Mouse (Mus musculus) kidney, adult 18-20 months (tissue): ENCODE measurements at regions not wholly inside any gene's neighbourhood (a gene's known extent, or its start where the extent isn't known, plus 50 kb on each side); places are given as distances from the start of the nearest gene placed in this dataset.

Source experiments
- DNase-seq: peaks from one replicate; pipeline ENCODE4 v3.0.0; 2021

DNA sequence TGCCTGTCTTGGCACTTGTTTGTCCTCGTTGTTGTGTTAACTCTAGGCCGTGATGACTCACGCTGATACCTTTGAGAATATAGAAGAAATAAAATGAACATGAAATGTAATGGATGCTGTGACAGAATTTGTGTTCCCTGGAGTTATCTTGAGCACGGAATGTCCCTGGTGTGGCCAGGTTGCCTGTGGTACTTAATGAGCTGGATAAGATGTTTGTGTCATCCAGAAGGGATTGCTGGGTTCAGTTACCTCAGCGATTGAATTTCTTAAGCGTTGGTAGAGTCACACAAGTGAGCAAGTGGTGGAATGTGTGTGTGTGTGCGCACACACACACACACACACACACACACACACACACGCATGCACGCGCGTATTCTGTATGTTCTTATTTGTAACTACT is 274.0 kb upstream of the Nr2f2 start:
- DNase-seq, result no peak

DNA sequence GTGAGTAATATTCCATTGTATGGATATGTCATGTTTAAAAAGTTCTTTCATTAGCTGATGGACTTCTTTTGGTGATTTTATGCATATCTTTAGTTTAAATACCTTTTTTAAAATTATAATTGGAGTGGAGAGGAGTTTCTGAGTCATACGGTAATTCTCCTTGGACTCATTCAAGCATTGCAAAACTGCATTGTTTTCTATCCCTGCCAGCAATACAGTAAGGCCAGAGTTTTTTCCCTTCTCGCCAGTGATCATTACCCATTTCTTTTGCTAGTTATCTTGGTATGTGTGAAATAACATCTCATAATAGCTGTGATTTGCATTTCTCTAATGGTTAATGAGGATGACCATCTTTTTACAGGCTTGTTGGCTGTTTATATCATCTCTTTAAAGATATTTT is 271.6 kb upstream of the Nr2f2 start:
- DNase-seq, result no peak

DNA sequence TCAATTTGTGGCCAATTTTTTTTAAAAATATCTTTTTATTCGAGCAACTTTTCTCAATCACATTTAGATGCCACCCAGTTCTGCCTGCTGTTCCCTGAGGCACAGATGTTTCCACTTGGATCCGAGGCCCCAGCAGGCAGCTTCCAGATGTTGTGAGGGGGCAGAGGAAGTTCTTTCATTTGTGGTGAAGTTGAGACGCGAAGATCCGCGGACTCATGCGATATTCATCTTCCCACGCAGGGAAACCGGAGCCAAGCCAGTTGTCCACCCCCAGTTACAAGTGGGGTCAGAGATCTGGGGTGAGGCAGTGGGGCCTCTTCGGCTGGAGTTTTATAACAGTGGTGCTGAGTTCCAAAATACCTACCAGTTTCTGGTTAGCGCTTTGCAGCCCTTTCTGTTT is 267.5 kb upstream of the Nr2f2 start:
- DNase-seq, result peak; percentile 13

DNA sequence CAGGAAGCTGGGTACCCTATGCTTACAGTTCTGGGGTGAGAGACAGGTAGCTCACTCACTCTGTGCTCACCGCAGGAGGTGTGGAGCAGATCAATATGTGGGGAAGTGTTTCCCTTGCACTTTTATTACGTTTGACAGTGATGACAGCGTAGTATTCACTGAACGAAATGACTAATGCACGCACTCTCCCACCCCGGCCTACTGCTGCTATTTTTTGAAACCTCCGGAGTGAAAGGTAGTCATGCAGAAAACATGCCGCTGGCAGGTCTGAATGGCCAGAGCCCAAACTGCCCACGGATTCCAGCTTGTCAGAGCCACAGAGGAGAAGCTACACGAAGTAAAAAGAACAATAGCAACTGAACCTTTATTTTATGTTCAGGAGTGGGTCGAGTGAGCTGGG is 267.0 kb upstream of the Nr2f2 start:
- DNase-seq, result peak; percentile 66

DNA sequence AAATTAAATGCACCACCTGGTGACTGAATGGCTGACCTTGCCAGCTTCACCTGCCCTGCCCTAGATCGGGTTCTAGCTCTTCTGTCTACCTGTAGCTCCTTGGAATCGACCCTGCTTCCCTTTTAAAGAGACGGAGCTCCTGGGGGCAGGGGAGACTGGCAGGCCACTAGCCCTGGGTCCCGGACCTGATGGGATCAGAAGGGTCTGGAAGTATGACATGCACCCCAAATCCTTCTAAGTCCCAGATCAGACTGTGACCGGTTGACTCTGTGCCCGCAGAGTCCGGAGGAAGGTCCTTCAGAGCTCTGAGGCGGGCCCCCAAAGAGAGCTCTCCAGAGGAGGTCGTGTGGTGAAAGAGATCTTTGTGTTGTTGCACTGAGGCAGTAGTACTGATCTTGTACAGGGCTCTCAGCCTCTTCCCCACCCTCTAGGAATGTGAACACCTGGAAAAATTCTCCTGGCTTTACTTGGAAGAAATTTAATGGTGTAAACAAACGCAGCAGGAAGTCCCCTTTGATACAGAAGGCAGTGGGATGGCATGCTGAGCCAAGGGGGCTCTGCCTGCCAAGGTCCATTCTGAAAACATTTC is 259.2 kb upstream of the Nr2f2 start:
- no peak for DNase-seq

DNA sequence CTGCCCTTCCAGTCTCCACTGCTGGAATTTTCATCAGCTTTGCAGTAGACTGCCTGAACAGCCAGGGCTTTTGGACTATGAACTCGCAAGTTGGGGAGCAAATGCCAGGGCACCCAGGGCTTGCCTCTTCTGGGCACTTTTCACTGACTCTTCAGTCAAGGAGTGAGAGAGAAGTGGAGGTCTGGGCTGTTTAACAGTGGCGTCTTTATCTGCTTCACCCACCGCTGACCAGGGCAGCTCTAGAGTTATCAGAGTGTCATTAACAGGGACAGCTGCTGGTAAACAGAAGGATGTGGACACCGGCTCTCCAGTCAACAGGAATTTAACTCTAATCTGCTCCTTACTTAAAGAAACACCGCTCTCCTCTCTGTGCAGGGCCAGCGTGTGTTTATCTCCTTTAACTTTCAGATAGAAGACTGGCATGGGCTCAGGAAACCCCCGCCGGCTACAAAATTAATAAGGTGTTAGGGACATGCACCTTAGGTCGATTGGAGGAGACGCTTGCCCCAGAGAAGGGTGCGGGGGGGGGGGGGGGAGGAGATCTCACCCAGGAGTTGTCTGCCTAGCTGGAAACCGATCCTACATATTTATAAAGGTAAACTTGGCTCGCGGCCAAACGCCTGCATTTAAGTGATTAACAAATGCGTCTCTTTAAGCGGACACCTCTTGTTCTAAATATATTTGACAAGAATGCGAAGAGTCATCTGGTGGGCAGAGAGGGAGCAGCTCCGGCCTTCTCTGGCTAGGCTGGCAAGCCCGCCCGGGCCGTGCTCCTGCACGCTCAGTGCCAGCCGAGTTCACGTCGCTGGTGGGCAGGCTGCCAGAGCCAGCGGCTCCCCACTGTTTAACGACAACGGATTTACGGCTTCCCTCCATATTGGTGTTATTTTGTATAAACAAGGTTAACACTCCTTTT is 258.4 kb upstream of the Nr2f2 start:
- peak; percentile 82 for DNase-seq

DNA sequence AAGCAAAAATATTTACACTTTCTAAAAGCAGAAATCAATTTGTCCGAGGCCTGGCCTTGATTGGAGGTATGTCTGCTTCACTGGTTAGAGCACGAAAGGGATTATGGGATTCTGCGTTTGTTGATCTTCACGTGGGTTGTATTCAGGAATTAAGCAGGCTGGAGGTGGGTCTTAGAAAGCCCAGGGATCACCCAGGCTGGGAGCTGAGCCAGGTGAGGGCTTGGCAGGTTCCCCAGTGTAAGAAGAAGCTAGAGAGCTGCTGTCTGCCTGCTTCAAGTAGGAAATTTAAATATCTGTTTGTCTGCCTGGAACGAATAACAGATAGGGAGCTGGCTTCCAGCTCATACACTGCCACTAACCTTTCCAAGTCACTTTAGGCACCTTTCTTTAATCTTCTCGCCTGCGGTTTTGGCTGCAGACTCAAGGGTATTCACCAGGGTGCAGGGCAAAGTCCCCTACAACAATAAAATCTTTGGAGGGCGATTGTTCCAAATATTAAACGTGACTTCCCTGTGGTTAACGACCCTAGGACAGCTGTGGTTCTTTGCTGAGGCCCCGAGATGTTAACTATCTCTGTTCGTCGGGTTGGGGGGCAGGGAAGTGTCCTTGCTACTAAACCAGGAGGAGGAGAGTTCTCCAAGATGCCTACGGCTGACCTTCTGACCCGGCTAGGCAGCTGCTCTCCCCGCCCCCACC is 257.6 kb upstream of the Nr2f2 start:
- peak; percentile 85 for DNase-seq

DNA sequence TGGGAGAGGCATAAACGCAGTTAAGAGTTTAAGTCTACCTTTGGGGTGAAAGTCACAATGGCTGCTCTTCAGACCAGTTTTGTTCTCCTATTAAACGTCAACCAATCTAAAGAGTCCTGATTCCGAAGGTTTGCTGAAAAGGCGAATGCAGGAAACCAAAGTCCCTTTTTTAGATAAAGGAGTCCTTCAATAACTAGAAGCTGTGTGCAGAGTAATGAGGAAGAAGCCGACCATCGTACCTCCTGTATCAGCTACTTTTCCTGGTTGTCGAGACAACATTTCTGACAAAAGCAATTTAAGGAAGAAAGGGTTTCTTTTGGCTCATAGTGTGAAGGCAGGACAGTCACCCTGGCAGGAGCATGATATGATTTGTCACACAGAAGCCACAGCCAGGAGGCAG is 252.9 kb upstream of the Nr2f2 start:
- no peak for DNase-seq

DNA sequence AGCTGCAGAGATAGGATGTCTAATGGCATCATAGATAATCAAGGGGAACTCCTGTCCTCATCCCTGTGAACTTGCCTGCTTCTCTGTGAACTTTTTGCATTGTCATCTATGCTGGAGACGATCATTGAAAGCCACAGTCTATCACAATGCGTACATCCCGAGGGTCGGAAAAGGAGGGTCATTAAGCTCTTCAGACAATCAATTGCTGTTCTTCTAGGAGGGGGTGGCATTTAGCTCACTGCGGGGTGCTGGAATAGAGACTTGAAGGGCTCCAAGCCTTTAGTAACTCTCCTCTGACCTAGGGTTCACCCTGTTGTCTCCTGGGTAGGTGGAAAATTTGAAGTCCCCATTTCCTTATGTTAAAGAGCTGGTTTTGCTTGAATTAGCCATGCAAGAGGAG is 251.7 kb upstream of the Nr2f2 start:
- DNase-seq, result no peak

DNA sequence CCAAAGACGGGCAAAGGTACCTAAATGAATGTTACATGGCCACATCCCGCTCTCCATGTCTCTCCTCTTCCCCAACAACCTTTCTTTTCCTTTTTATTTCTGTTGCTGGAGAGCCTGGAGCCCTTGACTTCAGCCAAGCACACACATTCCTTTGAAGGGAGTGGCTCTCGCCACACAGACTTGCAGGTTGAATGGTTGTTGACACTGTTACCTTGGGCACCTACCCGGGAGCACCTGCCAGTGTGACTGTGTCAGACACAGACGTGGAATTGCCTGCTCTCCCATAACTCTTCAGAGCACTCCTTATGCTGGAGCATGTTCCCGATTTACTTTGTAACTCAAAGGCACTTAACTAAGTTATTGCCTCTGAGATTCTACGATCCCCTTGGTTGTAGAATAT is 240.0 kb upstream of the Nr2f2 start:
- DNase-seq, result no peak

DNA sequence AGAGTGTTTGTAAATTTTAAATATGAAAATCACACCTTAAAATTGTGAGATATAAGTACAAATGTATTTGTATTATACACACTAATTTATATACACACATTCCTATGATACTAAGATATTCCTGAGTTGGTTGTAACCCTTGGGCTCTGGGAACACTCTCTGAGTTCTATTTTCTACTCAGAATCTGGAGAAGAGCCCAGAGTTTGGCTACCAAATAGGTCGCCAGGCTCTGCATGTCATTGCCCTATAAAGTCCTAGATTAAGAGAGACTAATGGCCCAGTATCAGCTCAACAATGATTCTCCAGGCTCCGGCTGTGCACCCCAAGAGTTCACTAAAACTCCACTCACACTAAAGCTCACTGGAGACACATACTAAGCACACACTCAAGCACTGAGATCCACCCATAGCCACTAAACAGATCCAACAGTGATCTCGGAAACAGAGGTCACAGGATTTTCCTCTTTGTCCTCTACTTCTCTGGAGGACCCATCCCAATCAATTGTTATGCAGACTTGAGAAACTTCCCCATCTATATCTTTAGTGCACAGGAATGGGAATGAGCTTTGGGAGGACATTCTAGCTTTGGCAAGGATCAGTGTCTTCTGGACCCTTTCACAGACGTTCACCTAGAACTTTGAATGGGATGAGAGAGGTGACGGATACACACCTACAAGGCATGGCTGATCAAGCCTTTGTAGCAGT is 238.1 kb upstream of the Nr2f2 start:
- no peak for DNase-seq

DNA sequence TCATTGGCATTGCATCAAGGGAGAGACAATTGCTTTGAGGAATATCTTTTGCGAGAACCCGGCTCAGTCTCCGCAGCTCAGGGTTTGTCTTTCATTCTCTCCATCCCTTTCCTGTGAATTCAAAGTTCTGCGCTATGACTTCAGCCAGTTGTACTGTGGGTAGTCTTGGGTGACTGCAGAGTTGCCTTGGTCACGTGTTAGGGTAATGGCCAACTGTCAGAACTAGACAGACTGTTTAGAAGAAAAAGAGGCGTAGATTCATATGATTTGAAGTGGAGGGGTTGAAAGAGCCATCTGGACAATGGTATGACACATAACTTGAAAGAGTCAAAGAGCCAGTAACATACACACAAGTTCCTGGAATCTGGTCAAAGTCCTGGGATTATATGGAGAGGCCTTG is 226.5 kb upstream of the Nr2f2 start:
- DNase-seq, result no peak

DNA sequence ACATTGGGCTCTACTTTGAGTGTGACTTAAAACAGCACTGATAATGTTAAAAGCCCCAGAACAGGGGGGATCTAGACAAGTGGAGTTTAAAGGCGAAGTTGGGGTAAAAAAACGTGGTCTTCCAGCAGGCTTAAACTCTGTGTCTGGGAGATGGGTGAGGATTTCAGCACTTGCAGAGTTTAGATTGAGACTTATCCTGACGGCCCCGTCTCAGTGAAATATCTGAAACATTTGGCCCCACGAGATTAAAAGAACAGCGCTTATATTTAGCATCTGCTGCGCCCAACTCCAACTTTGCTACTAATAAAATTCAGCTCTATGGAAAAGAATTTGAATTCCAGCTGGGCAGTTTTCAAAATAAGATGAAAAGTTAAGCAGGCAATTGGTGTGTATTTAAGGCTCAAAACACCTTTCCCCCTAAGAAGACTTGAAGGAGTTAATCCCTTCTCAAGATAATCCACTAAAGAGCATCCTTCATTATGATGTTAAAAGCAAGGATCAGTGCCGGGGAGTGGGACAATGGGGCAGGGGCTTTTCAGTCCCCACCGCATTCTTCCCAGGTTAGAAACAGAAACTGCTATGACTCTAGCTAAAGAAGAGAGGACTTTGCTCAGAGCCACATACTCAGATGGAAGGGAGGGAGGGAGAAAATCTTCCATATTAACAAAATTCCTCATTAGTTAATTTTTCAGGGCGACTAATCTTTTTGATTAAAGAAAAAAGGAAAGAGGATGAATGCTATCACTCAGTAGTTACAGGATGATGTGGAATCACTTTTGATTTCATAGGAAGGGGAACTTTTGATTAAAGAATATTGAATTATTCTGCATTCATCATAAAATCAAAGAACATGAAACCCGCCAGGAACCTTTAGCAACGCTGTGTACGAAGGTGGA is 225.1 kb upstream of the Nr2f2 start:
- no peak for DNase-seq

DNA sequence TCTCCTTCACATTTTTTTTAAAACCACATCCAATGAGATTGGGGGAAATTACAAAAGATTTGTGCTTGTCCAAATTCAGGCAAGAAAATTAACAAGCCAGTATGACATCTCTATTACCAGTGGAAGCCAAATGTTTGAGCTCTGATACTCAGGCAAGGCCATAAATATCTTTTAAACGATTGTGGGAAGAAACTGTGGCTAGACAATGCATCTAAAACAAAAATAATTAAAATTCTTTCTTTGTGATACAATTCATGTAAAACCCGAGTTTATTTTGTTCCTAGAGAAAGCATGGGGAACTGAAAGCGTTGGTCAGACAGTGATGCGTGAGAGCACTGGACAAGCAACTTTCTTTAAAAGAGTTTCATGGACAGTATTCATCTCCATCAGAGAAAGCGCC is 223.2 kb upstream of the Nr2f2 start:
- no peak for DNase-seq

DNA sequence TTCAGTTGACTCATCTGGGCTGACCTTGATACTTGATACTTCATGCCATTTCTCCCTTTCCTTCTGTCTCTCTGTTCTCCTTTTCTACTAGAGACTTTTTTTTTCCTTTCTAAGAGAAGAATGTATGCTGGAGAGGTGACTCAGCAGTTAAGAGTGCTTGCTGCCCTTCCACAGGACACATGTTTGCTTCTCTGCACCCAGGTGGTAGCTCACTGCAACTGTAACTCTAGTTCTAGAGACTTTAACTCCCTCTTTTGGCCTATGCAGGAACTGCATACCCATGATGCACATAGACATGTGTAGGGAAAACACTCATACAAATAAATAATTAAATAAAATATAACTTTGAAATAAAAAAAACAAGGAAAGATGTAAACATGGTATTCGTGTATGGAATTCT is 221.5 kb upstream of the Nr2f2 start:
- no peak for DNase-seq

DNA sequence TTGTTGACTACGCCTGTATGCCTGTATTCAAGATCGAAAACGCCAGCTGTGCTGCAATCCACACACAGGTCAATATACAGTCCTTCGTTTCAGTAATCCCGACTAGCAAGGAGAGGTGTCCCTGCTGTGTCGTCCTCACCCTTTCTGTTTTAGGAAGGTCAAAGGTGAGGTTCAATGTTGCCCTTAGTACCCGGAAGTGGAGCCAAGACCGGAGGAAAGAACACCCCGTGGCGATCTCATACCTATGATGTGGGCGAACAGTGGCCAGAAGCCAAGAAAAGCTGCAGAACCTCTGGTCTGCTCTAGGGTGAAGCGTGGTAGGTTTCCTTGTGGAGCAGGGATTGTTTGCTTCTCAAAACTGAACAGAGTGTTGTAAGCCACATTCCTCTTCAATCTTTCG is 217.9 kb upstream of the Nr2f2 start:
- DNase-seq, result no peak

DNA sequence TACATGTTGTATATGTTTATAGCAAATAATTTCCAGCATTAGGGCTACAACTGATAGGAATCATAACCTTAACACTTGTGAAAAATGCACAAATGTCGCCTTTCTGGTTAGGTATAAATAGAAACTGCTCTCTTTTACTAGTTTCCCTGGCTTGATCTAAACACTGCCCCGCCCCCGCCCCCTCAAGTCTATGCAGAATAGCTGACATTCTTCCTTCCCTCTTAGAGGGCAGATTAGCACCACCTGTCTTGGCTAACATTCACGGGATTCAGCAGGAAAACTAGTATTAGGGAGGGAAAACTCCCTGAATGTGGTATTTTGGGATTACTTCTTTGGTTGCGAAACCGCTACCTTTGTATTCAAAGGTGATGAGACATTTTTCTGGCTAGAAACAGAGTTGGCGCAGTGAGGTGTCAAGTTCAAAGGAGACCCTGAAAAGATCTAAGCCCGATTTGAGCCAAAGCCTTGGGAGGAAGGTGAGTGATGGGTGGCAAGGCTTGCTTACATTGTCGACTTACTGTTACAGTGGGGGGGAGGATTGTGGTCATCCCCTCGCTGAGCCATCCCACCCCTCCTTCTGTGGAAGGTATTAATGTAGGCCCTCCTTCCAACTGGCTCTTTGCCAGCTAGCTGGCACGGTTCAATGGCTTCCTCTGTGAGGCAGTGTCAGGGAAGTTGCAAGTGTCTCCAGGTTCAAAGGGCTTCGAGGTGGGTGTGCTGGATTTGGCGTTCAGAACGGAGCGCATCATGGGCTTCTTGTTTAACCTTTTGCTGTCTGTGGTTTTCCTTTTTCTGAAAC is 209.8 kb upstream of the Nr2f2 start:
- DNase-seq, result peak; percentile 77

DNA sequence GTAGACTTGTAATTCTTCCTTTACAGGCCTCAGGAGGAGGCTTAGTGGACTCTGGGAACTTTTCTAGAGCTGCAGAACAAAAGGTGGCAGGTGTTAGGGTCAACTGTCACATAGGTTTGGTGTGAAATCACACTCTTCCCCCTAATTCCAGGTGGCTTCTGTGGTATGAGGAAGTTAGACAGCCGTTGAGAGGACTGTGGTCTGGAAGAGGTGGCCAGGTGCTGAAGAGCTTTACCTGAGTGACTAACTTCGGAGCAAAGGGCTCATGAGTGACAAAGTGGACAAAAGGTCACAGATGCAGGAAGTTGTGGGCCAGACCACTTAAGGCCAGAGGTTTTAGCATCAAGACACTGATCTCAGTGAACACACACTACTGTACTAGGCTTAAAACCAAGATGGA is 209.1 kb upstream of the Nr2f2 start:
- DNase-seq, result no peak

DNA sequence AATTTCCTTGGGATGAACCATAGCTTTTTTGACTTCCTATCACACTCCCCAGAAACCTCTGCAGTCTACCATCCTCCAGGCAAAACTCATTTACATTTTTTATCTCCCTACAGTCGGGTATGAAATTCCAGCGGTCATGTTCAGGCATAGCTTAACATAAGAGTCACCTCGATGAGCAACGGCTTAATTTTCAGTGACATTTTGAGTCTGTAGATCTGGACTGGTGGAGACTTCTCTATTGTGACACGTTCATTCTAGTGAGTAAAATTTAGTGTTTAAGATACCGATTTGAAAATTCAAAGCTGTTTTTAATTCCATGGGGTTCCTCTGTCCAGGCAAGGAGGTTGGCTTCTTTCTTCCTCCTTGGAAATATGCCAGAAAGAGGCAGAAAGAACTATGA is 207.7 kb upstream of the Nr2f2 start:
- no peak for DNase-seq

DNA sequence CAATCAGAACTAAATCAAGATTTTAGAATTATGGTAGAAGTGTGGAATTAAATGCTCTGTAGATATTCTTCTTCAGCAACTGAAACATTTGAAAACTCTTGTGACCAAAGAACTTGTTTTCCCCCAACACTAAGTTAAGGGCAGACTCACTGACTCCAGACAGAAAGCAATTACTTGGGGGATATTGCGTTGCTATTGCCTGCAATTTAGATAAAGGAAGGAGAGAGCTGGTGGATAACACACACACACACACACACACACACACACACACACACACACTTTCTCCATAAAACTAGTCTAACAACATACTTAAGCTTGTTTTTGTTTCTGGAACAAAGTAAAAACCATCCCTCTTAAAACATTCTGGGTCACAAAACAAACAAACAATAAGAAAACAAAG is 198.5 kb upstream of the Nr2f2 start:
- no peak for DNase-seq

DNA sequence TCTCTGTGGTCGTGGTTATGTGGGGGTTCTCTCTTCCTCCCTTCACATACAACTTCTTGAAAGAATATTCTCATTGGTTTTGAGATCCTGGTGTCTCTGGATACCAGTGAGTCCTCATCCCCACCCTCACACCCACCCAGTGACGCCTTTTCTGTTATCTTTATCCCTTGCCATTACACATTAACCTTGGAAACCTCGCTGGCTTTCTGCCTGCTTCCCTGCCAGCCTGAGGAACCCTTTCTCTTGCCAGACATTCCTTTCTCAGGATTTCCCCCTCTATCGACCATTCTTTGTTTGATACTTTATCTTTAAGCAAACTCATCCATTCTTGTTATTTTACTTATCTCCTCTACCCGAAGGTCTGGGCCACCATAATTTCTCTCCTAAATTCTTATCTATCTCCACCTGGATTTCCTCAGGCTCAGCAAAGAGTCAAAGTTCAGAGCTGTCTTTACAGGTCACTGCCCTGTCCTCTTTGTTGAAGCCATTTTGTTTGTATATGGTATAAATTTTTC is 182.5 kb upstream of the Nr2f2 start:
- peak; percentile 37 for DNase-seq
